Mouse (Mus musculus) limb, embryonic 15.5 days (tissue): ENCODE results near the gene Rbms3. TPM values are rescaled to one million over a fixed set of nuclear protein-coding genes. Genes with fewer than 3 reads are reported as not detected.

Experiments
- ATAC-seq: fragments of 200-750 bp; cut with Nextera tagmentation; 2 replicates; pipeline ENCODE4 v1.8.0; 2017; ENCODE audit warnings: low read depth, moderate TSS enrichment; ENCODE audit not compliant: insufficient number of reproducible peaks, low FRiP score, low TSS enrichment
- H3K27ac ChIP-seq: fragments of 300-500 bp; sonication (generic); 2 replicates; pipeline ENCODE4 v1.5.1; 2015; ENCODE audit warnings: moderate library complexity, mild to moderate bottlenecking, inconsistent platforms
- H3K27me3 ChIP-seq: fragments of 300-500 bp; sonication (generic); 2 replicates; pipeline ENCODE4 v1.6.1; 2015; ENCODE audit warnings: inconsistent platforms
- H3K36me3 ChIP-seq: fragments of 300-500 bp; sonication (generic); 2 replicates; pipeline ENCODE4 v1.6.1; 2015; ENCODE audit warnings: inconsistent platforms
- H3K4me1 ChIP-seq: fragments of 300-500 bp; sonication (generic); 2 replicates; pipeline ENCODE4 v1.6.1; 2015; ENCODE audit warnings: inconsistent platforms
- H3K4me2 ChIP-seq: fragments of 300-500 bp; sonication (generic); 2 replicates; pipeline ENCODE4 v1.6.1; 2015; ENCODE audit warnings: mild to moderate bottlenecking, inconsistent platforms
- H3K4me3 ChIP-seq: fragments of 300-500 bp; sonication (generic); 2 replicates; pipeline ENCODE4 v1.5.1; 2015; ENCODE audit warnings: mild to moderate bottlenecking, inconsistent platforms
- H3K9ac ChIP-seq: fragments of 300-500 bp; sonication (generic); 2 replicates; pipeline ENCODE4 v1.6.1; 2015; ENCODE audit warnings: inconsistent platforms
- H3K9me3 ChIP-seq: fragments of 300-500 bp; sonication (generic); 2 replicates; pipeline ENCODE4 v1.6.1; 2016; ENCODE audit warnings: inconsistent platforms
- WGBS: fragments of 180-500 bp; shearing (Covaris S2); methylation state at CpG from one replicate; pipeline ENCODE4 v1.1.7; 2015; 5-methylcytosine and 5-hydroxymethylcytosine counted together
- polyA plus RNA-seq: library from polyadenylated mRNA; unstranded; fragments of >200 nt; fragmentation: Nextera tagmentation; extraction: Ambion mirVana; gene quantifications from 2 replicates; pipeline ENCODE4 v1.2.1, GENCODE M21; 2015

The Rbms3 gene
- polyA plus RNA-seq, 1 experiment from 2014 or later, result 99.4 TPM

DNA sequence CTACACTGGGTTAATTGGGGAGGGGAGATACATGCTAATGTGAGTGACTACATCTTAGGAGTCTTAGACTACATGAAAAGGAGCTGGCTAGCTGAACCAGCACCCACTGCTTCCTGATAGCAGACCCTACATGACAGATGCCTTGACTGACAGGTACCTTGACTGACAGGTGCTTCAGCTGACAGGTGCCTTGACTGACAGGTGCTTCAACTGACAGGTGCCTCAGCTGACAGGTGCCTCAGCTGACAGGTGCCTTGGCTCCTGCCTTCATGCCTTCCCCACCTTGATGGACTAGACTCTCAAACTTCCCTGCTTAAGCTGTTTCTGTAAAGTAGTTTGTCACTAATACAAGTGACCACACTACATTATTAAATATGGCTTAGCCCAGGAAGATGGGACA is 232.6 kb downstream of the Rbms3 start:
- no peak overlapping the region for H3K4me3 ChIP-seq
- no peak overlapping the region for H3K9ac ChIP-seq
- no peak for ATAC-seq
- H3K27me3 ChIP-seq, result no peaks in the 10 kb centered on the region
- H3K4me1 ChIP-seq, result 0 out of 2 replicates have a peak, but pooled peaks cover 4% of the 10 kb centered on the region
- H3K36me3 ChIP-seq, result no peaks in the 10 kb centered on the region
- H3K4me2 ChIP-seq, result no peak overlapping the region
- no peaks in the 10 kb centered on the region for H3K9me3 ChIP-seq
- no peak overlapping the region for H3K27ac ChIP-seq

DNA sequence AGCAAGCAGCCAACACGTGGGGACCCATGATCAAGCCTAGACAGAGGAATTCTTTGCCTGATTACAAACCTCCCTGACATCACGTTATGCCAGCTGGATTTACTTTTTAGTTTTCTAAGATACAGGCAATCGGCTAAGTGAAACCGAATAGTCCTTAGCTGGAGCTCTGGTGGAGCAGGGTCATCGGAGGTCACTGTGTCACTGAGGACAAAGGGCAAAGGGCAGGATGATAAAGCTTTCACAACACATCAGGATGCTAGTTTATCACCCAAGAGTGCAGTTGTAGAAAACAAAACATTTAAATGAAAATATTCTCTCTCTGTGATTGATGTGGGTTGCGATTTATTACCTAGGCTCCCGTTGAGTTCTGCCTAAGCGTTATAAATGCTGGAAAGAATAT is 233.1 kb downstream of the Rbms3 start:
- no peak for ATAC-seq
- no peaks in the 10 kb centered on the region for H3K36me3 ChIP-seq
- H3K27me3 ChIP-seq, result no peaks in the 10 kb centered on the region
- no peak overlapping the region for H3K27ac ChIP-seq
- no peak overlapping the region for H3K9ac ChIP-seq
- no peak overlapping the region for H3K4me3 ChIP-seq
- H3K4me2 ChIP-seq, result no peak overlapping the region
- WGBS, result 67% methylated on average over 8 of the region's 8 CpGs
- H3K9me3 ChIP-seq, result no peaks in the 10 kb centered on the region
- H3K4me1 ChIP-seq, result 0 out of 2 replicates have a peak, but pooled peaks cover 4% of the 10 kb centered on the region

DNA sequence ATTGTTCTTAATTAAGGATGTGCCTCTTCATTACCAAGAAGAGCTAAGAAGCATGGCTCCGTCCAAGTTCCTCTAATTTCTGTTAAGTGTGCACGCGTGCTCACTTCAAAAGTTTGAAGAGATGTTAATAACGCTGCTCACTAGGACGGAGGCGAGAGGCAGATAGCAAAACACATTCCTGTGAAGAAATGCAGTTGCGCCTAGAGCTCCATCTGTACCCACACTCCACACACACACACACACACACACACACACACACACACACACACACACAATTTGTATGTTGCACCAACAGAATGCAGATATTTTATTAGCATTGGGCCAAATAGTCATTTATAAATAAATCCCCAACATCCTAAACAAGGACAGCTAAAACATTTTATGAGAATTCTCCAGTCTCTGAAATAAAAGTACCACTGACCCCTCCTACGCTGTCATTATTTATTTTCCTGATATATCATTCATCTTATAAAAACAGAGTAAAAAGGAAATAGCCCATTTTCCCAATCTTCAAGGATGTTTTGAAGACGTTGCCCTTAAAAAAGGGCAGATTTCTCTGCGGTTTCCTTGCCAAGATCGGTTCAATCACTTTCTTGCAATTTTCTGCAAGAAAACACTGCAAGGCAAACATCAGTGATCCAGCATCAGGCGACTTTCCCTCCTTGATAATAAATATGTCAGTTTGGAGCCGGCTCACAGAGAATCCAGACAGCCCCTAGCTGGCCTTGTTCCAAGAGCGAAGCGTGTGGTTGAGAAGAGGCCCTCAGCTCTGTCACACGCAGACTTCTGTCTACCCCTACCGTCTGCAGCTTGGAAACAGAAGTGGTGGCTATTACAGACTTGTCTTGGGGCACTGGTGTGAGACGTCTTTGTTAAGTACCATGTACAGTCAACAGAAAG is 235.8 kb downstream of the Rbms3 start:
- no peak overlapping the region for H3K27ac ChIP-seq
- H3K4me2 ChIP-seq, result no peak overlapping the region
- no peak for ATAC-seq
- no peak overlapping the region for H3K9ac ChIP-seq
- no peaks in the 10 kb centered on the region for H3K9me3 ChIP-seq
- H3K36me3 ChIP-seq, result no peaks in the 10 kb centered on the region
- H3K4me3 ChIP-seq, result no peak overlapping the region
- 35% methylated on average over 18 of the region's 18 CpGs for WGBS
- H3K4me1 ChIP-seq, result 0 out of 2 replicates have a peak, but pooled peaks cover 4% of the 10 kb centered on the region
- no peaks in the 10 kb centered on the region for H3K27me3 ChIP-seq

DNA sequence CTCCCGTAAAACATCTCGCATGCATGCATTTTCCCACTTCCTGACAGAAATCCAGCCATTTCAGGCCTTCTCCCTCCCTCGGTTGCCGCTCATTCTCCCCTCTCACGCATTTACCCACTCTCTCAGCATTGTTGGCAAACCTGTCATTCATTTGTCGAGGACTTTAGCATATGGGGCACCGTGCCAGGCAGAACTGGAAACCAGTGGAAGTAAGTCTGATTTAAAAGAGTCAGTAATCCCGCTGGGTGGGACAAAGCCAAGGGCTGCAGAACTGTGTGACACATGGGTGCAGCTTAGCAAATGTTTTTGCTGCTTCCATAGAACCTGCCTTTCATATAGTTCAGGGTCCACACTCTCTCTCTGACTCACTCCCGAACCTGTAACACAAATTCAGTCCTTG is 241.7 kb downstream of the Rbms3 start:
- H3K9me3 ChIP-seq, result no peaks in the 10 kb centered on the region
- no peak overlapping the region for H3K27ac ChIP-seq
- H3K9ac ChIP-seq, result no peak overlapping the region
- H3K4me2 ChIP-seq, result no peak overlapping the region
- ATAC-seq, result no peak
- no peak overlapping the region for H3K4me3 ChIP-seq
- no peaks in the 10 kb centered on the region for H3K27me3 ChIP-seq
- WGBS, result 81% methylated on average over 9 of the region's 9 CpGs
- H3K4me1 ChIP-seq, result no peaks in the 10 kb centered on the region
- no peaks in the 10 kb centered on the region for H3K36me3 ChIP-seq

DNA sequence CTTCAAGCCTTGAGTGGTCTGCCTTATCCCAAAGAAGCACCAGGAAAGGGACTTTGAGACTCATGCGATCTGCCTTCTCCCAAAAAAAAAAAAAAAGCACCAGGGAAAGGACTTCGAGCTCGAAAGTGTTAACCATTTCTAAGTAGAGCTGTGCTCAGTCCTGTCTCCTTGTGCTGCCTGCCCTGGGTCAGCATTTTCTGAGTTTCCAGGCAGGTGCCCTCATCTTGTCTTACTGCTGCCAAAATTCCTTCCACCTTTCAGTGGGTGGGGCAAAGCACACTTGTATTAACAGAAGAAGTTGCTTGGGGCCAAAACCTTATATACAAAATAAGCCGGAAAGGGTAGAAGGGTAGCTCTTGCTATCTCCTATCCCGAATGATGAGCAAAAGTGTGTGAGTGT is 248.8 kb downstream of the Rbms3 start:
- peaks cover 29% of the 10 kb centered on the region for H3K4me1 ChIP-seq
- no peak overlapping the region for H3K27ac ChIP-seq
- H3K4me3 ChIP-seq, result no peak overlapping the region
- H3K36me3 ChIP-seq, result no peaks in the 10 kb centered on the region
- H3K27me3 ChIP-seq, result no peaks in the 10 kb centered on the region
- no peak overlapping the region for H3K4me2 ChIP-seq
- 60% methylated on average over 5 of the region's 5 CpGs for WGBS
- no peak overlapping the region for H3K9ac ChIP-seq
- no peak for ATAC-seq
- no peaks in the 10 kb centered on the region for H3K9me3 ChIP-seq

DNA sequence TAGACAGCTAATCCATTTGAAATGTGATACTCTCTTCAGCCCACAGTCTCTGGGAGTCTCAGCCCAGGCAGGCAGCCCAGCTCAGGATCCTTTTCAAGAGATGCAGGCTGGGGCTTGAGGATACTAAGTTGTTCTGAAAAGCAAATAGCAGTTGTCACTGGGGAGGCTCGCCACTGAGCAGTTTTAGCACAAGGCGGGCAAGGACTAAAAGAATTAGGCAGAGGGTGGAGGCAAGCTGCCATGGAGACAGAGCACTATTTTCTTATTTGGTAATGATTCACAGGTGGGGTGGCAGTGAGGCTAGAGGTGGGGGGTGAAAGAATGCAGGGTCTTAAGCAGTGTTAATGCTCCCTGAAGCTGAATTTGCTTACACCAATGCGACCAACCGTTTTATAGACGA is 249.6 kb downstream of the Rbms3 start:
- H3K9ac ChIP-seq, result no peak overlapping the region
- H3K27me3 ChIP-seq, result no peaks in the 10 kb centered on the region
- H3K4me1 ChIP-seq, result peaks cover 29% of the 10 kb centered on the region
- no peak for ATAC-seq
- no peak overlapping the region for H3K4me2 ChIP-seq
- WGBS, result 9% methylated on average over 5 of the region's 5 CpGs
- no peak overlapping the region for H3K4me3 ChIP-seq
- peak overlapping the region; percentile 47 for H3K27ac ChIP-seq
- no peaks in the 10 kb centered on the region for H3K9me3 ChIP-seq
- H3K36me3 ChIP-seq, result no peaks in the 10 kb centered on the region

DNA sequence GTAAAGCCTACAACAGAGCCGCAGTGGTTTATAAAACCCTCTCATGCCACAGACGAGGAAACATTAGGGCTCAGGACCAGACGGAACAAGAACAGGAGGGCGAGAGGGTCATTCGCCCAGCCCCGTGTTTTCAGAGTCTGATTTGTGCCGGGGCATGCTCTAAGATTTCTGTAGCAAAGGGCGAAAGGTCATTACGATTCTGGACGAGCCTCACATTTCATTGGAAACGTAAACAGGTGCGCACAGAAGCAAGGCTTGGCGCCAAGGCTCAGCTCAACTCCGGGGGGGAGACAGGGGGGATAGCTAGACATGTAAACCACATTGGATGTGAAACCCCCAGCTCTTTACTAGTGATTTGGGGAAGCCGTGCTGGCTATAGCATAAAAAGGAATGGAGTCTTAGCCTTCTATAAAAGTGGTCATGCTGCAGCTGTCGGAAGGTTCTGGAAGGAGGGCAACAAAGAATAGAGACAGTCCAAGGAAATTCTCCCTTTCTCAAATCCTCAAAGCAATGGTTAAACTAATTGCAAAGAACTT is 250.2 kb downstream of the Rbms3 start:
- Histone ChIP-seq H3K9ac (no peak overlapping the region), H3K36me3 (no peaks in the 10 kb centered on the region), H3K27me3 (no peaks in the 10 kb centered on the region), H3K4me1 (peaks cover 29% of the 10 kb centered on the region), H3K9me3 (no peaks in the 10 kb centered on the region), H3K4me2 (no peak overlapping the region), H3K27ac (peak overlapping the region; percentile 47), H3K4me3 (no peak overlapping the region)
- no peak for ATAC-seq
- WGBS, result 48% methylated on average over 16 of the region's 16 CpGs

DNA sequence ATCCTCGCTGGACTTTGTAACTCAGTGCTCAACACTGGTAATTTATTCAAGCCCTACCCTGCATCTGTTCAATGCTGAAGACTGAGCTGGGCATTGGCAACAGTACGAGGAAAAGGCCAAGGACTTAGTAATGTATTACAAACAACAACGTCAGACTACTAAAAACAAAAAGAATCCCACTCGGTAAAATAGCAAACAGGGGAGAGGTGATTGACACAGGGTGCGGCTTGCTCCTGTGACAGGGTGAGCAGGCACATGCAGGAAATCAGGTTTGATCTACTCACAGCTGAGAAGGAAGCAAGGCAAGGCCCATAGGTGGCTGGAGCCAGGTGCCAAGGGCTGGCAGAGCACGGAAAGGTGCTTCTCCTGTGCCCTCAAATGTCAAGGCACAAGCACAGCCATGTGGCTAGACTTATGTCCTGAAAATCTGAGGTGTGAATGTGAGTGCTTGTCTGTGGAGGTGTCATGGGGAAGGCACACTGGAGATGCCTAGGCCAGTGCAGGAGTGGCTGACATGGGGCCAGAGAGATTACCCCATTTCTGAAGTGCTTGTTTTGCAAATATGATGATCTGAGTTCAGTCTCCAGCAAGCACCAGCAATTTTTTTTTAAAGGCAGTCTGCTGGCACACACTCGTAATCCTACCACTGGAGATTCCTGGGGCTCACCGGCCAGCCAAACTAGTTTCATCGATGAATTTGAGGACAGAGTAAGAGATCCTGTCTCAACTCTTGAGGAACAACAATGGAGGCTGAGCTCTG is 251.4 kb downstream of the Rbms3 start:
- H3K27ac ChIP-seq, result no peak overlapping the region
- no peak for ATAC-seq
- no peak overlapping the region for H3K9ac ChIP-seq
- H3K4me3 ChIP-seq, result no peak overlapping the region
- 56% methylated on average over 9 of the region's 9 CpGs for WGBS
- H3K36me3 ChIP-seq, result no peaks in the 10 kb centered on the region
- peaks cover 31% of the 10 kb centered on the region for H3K4me1 ChIP-seq
- H3K4me2 ChIP-seq, result no peak overlapping the region
- no peaks in the 10 kb centered on the region for H3K27me3 ChIP-seq
- H3K9me3 ChIP-seq, result no peaks in the 10 kb centered on the region

DNA sequence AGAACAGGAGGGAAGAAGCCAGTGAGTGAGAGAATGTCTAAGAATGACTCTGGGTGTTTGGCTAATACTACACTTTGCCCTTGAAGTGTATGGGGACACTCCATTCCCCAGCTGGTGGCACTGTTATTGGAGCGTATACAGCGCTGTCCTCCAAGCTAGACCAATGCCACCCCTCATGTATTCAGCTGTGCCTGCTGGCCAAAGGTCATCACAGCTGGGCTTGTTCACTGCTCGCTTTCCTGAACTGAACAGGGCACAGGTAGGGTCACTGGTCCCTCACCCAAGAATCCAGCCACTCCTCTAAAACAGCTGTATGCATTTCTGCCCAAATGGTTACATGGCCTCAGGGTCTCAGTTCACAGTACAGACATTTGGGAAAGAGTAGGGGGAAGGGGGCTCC is 253.9 kb downstream of the Rbms3 start:
- Histone ChIP-seq H3K27me3 (no peaks in the 10 kb centered on the region), H3K4me3 (no peak overlapping the region), H3K4me1 (peaks cover 24% of the 10 kb centered on the region), H3K36me3 (no peaks in the 10 kb centered on the region), H3K27ac (no peak overlapping the region), H3K9ac (no peak overlapping the region), H3K9me3 (no peaks in the 10 kb centered on the region), H3K4me2 (no peak overlapping the region)
- no peak for ATAC-seq
- 91% methylated on average over 3 of the region's 3 CpGs for WGBS

DNA sequence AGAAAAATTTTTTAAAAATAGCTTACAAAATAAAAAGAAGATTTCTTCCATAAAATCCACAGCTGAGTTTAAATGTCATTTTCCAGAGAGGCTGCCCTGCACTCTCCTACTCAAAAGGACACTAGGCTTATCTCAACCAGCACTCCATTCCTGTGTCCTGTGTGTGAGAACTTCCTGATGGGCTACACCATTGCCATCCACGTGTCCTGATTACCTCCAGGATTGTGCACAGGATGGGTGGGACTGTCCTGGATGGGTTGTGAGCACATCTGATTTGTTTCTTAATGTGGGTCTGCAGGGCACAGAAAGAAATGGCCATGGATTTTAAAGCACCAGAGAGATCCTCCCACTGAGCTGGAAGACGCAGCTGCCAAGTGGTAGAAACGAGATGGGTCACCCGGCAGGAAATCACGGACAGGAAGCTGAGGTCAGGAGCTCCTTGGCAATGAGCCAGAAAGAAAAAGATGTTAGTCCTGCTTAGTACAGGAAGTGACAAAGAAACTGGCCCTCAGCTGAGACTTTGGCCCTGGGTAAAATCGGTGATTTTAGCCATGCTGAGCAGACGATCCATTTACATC is 256.5 kb downstream of the Rbms3 start:
- H3K27ac ChIP-seq, result no peak overlapping the region
- no peaks in the 10 kb centered on the region for H3K9me3 ChIP-seq
- H3K4me3 ChIP-seq, result no peak overlapping the region
- H3K9ac ChIP-seq, result no peak overlapping the region
- H3K4me2 ChIP-seq, result no peak overlapping the region
- no peaks in the 10 kb centered on the region for H3K36me3 ChIP-seq
- no peaks in the 10 kb centered on the region for H3K27me3 ChIP-seq
- no peak for ATAC-seq
- WGBS, result 31% methylated on average over 7 of the region's 7 CpGs
- peaks cover 5% of the 10 kb centered on the region for H3K4me1 ChIP-seq

DNA sequence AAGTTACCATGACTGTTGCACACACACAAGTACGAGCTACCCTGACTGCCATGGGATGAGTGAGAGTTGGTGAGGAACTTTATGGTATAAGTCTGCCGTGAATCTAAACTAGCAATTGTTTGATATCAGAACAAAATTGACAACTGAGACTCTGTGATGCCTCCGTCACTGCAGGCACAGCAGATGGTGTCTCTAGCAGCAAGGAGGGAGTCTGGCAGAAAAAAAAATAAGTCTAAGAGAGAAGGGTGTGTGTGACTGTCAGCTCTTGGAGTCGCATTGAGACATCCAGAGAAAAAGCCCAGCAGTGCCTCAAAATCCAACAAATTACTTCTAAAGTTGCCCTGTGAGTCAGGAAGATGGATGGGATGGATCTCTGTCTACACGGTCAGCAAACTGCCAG is 257.7 kb downstream of the Rbms3 start:
- no peaks in the 10 kb centered on the region for H3K9me3 ChIP-seq
- H3K27ac ChIP-seq, result no peak overlapping the region
- no peak for ATAC-seq
- WGBS, result 52% methylated on average over 5 of the region's 5 CpGs
- no peak overlapping the region for H3K4me2 ChIP-seq
- H3K9ac ChIP-seq, result no peak overlapping the region
- 0 out of 2 replicates have a peak, but pooled peaks cover 3% of the 10 kb centered on the region for H3K4me1 ChIP-seq
- H3K4me3 ChIP-seq, result no peak overlapping the region
- no peaks in the 10 kb centered on the region for H3K36me3 ChIP-seq
- H3K27me3 ChIP-seq, result no peaks in the 10 kb centered on the region

DNA sequence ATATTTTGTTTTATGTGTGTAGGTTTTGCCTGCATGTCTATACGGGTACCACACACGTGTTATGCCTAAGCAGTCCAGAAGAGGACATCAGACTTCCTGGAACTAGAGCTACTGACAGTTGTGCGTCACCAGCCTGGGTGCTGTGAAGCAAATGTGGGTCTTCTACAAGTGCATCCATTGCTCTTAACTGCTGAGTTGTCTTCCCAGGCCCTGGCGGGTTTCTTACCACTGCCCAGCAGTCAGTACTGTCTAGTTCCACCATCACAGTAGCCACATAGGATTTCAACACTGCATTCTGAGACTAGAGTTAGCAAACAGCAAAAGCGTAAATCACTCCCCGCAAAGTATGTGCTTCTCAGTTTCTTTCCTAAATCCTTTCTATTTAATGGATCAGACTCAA is 259.6 kb downstream of the Rbms3 start:
- 91% methylated on average over 6 of the region's 6 CpGs for WGBS
- Histone ChIP-seq H3K9me3 (no peaks in the 10 kb centered on the region), H3K27me3 (no peaks in the 10 kb centered on the region), H3K4me2 (no peak overlapping the region), H3K4me3 (no peak overlapping the region), H3K27ac (no peak overlapping the region), H3K36me3 (no peaks in the 10 kb centered on the region), H3K4me1 (0 out of 2 replicates have a peak, but pooled peaks cover 3% of the 10 kb centered on the region), H3K9ac (no peak overlapping the region)
- ATAC-seq, result no peak
